Mouse (Mus musculus) ES-E14 (cell line): ENCODE data around the gene Tst.

Experiments
- CHD2 ChIP-seq: IDR thresholded peaks from 2 replicates; pipeline ENCODE4 v1.6.1; 2014; ENCODE audit warnings: mild to moderate bottlenecking, low read depth, low read length, inconsistent platforms
- HCFC1 ChIP-seq: IDR thresholded peaks from 2 replicates; pipeline ENCODE4 v1.6.1; 2012; ENCODE audit warnings: low read length, inconsistent platforms, borderline replicate concordance; ENCODE audit not compliant: insufficient read depth
- MAFK ChIP-seq: IDR thresholded peaks from 2 replicates; pipeline ENCODE4 v1.6.1; 2014; ENCODE audit warnings: mild to moderate bottlenecking, low read depth, low read length, inconsistent platforms; ENCODE audit not compliant: insufficient read depth
- ZC3H11A ChIP-seq: IDR thresholded peaks from 2 replicates; pipeline ENCODE4 v1.6.1; 2012; ENCODE audit warnings: low read depth, mild to moderate bottlenecking, inconsistent platforms, low read length, borderline replicate concordance
- ZNF384 ChIP-seq: IDR thresholded peaks from 2 replicates; pipeline ENCODE4 v1.6.1; 2012; ENCODE audit warnings: low read depth, low read length, inconsistent platforms

DNA sequence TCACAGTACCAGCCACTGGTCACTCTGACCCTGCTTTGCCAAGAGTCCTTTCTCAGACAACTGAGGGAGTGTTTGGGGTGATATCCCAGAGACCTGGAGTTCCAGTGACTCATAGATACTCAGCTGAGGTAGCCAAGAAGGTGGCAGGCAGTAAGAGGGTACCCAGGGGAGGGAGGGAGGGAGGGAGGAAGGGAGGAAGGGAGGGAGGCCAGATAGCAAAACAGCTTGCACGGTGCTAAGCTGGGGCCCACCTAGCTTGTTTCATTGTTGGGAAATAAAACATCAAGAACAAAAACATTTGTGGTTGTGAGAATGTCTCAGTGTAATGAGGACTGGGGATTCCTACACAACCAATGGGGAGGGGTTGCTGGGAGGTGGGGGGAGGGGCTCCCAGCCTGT, 8.0 kb upstream of the Tst start:
- no peak for TF ChIP-seq HCFC1
- TF ChIP-seq ZC3H11A = no peak
- TF ChIP-seq MAFK = no peak
- TF ChIP-seq CHD2 = no peak
- TF ChIP-seq ZNF384 = no peak
